Mouse (Mus musculus) intestine, embryonic 16.5 days (tissue): ENCODE data around the gene Slc44a3. TPM values are rescaled to one million over a fixed set of nuclear protein-coding genes. Genes with fewer than 3 reads are reported as not detected.

ENCODE experiments used
- ATAC-seq: fragments of 200-750 bp; cut with Nextera tagmentation; 2 replicates; pipeline ENCODE4 v1.8.0; 2017; ENCODE audit warnings: moderate TSS enrichment, moderate library complexity
- H3K27ac ChIP-seq: fragments of 300-500 bp; sonication (generic); 2 replicates; pipeline ENCODE4 v1.5.1; 2014; ENCODE audit warnings: mild to moderate bottlenecking, low read length
- H3K27me3 ChIP-seq: fragments of 300-500 bp; sonication (generic); replicated peaks from 2 replicates; pipeline ENCODE4 v1.6.1; 2014; ENCODE audit warnings: low read length, control low read depth, mixed read lengths; ENCODE audit not compliant: control insufficient read depth, insufficient read depth
- H3K36me3 ChIP-seq: fragments of 300-500 bp; sonication (generic); 2 replicates; pipeline ENCODE4 v1.6.1; 2014; ENCODE audit warnings: low read length, control low read depth; ENCODE audit not compliant: control insufficient read depth, insufficient read depth
- H3K4me1 ChIP-seq: fragments of 300-500 bp; sonication (generic); 2 replicates; pipeline ENCODE4 v1.6.1; 2014; ENCODE audit warnings: low read length, control low read depth, mixed read lengths; ENCODE audit not compliant: control insufficient read depth, insufficient read depth
- H3K4me2 ChIP-seq: fragments of 300-500 bp; sonication (generic); 2 replicates; pipeline ENCODE4 v1.6.1; 2014; ENCODE audit warnings: low read depth, low read length, control low read depth
- H3K4me3 ChIP-seq: fragments of 300-500 bp; sonication (generic); 2 replicates; pipeline ENCODE4 v1.5.1; 2014; ENCODE audit warnings: mild to moderate bottlenecking, low read length
- H3K9ac ChIP-seq: fragments of 300-500 bp; sonication (generic); 2 replicates; pipeline ENCODE4 v1.6.1; 2014; ENCODE audit warnings: low read depth, low read length
- H3K9me3 ChIP-seq: fragments of 300-500 bp; sonication (generic); 2 replicates; pipeline ENCODE4 v1.6.1; 2016; ENCODE audit warnings: low read length, control low read depth; ENCODE audit not compliant: control insufficient read depth
- WGBS: fragments of 180-500 bp; shearing (Covaris S2); extraction: QIAGEN DNeasy Blood & Tissue Kit; methylation state at CpG from one replicate; pipeline ENCODE4 v1.1.7; 2014; 5-methylcytosine and 5-hydroxymethylcytosine counted together
- polyA plus RNA-seq: library from polyadenylated mRNA; unstranded; fragments of >200 nt; fragmentation: Nextera tagmentation; extraction: Ambion mirVana; gene quantifications from 2 replicates; pipeline ENCODE4 v1.2.1, GENCODE M21; 2015

The Slc44a3 gene
- polyA plus RNA-seq, 1 experiment from 2014 or later = 54.9 TPM

- H3K4me2 ChIP-seq = no peak overlapping the region
- H3K36me3 ChIP-seq = peaks cover 29% of the 10 kb centered on the region
- ATAC-seq = no peak
- no peak overlapping the region for H3K4me3 ChIP-seq
- no peaks in the 10 kb centered on the region for H3K27me3 ChIP-seq
- H3K9ac ChIP-seq = no peak overlapping the region
- no peaks in the 10 kb centered on the region for H3K9me3 ChIP-seq
- H3K4me1 ChIP-seq = no peaks in the 10 kb centered on the region
- WGBS = 61% methylated on average over 14 of the region's 14 CpGs
- H3K27ac ChIP-seq = no peak overlapping the region
Measured at GRCm38 (mm10) chr3:121458545-121459492, 73.4 kb downstream of the Slc44a3 start.

GRCm38 (mm10) chr3:121451404-121451803 lies 80.8 kb downstream of the Slc44a3 start:
- 70% methylated on average over 10 of the region's 10 CpGs for WGBS
- Histone ChIP-seq H3K4me2 (no peak overlapping the region), H3K9ac (no peak overlapping the region), H3K4me3 (no peak overlapping the region), H3K9me3 (no peaks in the 10 kb centered on the region), H3K4me1 (peaks cover 19% of the 10 kb centered on the region), H3K36me3 (peaks cover 18% of the 10 kb centered on the region), H3K27me3 (no peaks in the 10 kb centered on the region), H3K27ac (no peak overlapping the region)
- ATAC-seq = no peak

- Histone ChIP-seq H3K36me3 (peaks cover 8% of the 10 kb centered on the region; the same call in 1 of the 2 replicates), H3K9me3 (no peaks in the 10 kb centered on the region), H3K9ac (no peak overlapping the region), H3K4me2 (no peak overlapping the region), H3K27me3 (no peaks in the 10 kb centered on the region), H3K4me3 (no peak overlapping the region), H3K27ac (no peak overlapping the region), H3K4me1 (peaks cover 23% of the 10 kb centered on the region)
- WGBS = 56% methylated on average over 8 of the region's 8 CpGs
- peak; percentile 61; the same call in 1 of the 2 replicates for ATAC-seq
Measured at GRCm38 (mm10) chr3:121449527-121449926, 82.7 kb downstream of the Slc44a3 start.

- Histone ChIP-seq H3K27me3 (no peaks in the 10 kb centered on the region), H3K4me3 (no peak overlapping the region), H3K4me2 (0 out of 2 replicates have a peak overlapping the region, but pooled peaks have one; percentile 15), H3K9me3 (no peaks in the 10 kb centered on the region), H3K9ac (no peak overlapping the region), H3K4me1 (peaks cover 26% of the 10 kb centered on the region), H3K36me3 (peaks cover 8% of the 10 kb centered on the region; the same call in 1 of the 2 replicates), H3K27ac (peak overlapping the region; percentile 18; the same call in 1 of the 2 replicates)
- 73% methylated on average over 8 of the region's 8 CpGs for WGBS
- ATAC-seq = no peak
Measured at GRCm38 (mm10) chr3:121448606-121449005, 83.6 kb downstream of the Slc44a3 start.

- H3K4me1 ChIP-seq = peaks cover 26% of the 10 kb centered on the region
- peak overlapping the region; percentile 18; the same call in 1 of the 2 replicates for H3K27ac ChIP-seq
- H3K36me3 ChIP-seq = peaks cover 8% of the 10 kb centered on the region; the same call in 1 of the 2 replicates
- no peak overlapping the region for H3K9ac ChIP-seq
- ATAC-seq = peak; percentile 54
- H3K4me3 ChIP-seq = peak overlapping the region; percentile 23
- no peaks in the 10 kb centered on the region for H3K9me3 ChIP-seq
- peak overlapping the region; percentile 15; the same call in 1 of the 2 replicates for H3K4me2 ChIP-seq
- 45% methylated on average over 11 of the region's 11 CpGs for WGBS
- H3K27me3 ChIP-seq = no peaks in the 10 kb centered on the region
Measured at GRCm38 (mm10) chr3:121448029-121448468, 84.2 kb downstream of the Slc44a3 start.

GRCm38 (mm10) chr3:121446454-121446853 lies 85.8 kb downstream of the Slc44a3 start:
- H3K36me3 ChIP-seq = peaks cover 10% of the 10 kb centered on the region
- WGBS = 59% methylated on average over 8 of the region's 8 CpGs
- ATAC-seq = no peak
- H3K27me3 ChIP-seq = no peaks in the 10 kb centered on the region
- no peak overlapping the region for H3K9ac ChIP-seq
- no peak overlapping the region for H3K4me3 ChIP-seq
- H3K4me1 ChIP-seq = peaks cover 26% of the 10 kb centered on the region
- H3K4me2 ChIP-seq = no peak overlapping the region
- H3K9me3 ChIP-seq = no peaks in the 10 kb centered on the region
- H3K27ac ChIP-seq = no peak overlapping the region

- Histone ChIP-seq H3K9me3 (no peaks in the 10 kb centered on the region), H3K36me3 (peaks cover 3% of the 10 kb centered on the region; the same call in 1 of the 2 replicates), H3K4me3 (no peak overlapping the region), H3K27me3 (no peaks in the 10 kb centered on the region), H3K4me2 (no peak overlapping the region), H3K9ac (no peak overlapping the region), H3K4me1 (peaks cover 29% of the 10 kb centered on the region), H3K27ac (no peak overlapping the region)
- no peak for ATAC-seq
- 88% methylated on average over 6 of the region's 6 CpGs for WGBS
Measured at GRCm38 (mm10) chr3:121444414-121444813, 87.8 kb downstream of the Slc44a3 start.

- Histone ChIP-seq H3K4me3 (no peak overlapping the region), H3K9ac (no peak overlapping the region), H3K27ac (no peak overlapping the region), H3K9me3 (no peaks in the 10 kb centered on the region), H3K27me3 (no peaks in the 10 kb centered on the region), H3K4me2 (no peak overlapping the region), H3K4me1 (peaks cover 26% of the 10 kb centered on the region), H3K36me3 (peaks cover 3% of the 10 kb centered on the region; the same call in 1 of the 2 replicates)
- WGBS = 73% methylated on average over 4 of the region's 4 CpGs
- ATAC-seq = no peak
Measured at GRCm38 (mm10) chr3:121443861-121444271, 88.3 kb downstream of the Slc44a3 start.

GRCm38 (mm10) chr3:121442288-121442687 lies 89.9 kb downstream of the Slc44a3 start:
- WGBS = 89% methylated on average over 5 of the region's 5 CpGs
- Histone ChIP-seq H3K36me3 (peaks cover 3% of the 10 kb centered on the region; the same call in 1 of the 2 replicates), H3K27ac (no peak overlapping the region), H3K4me3 (no peak overlapping the region), H3K27me3 (no peaks in the 10 kb centered on the region), H3K4me1 (peaks cover 23% of the 10 kb centered on the region), H3K9me3 (no peaks in the 10 kb centered on the region), H3K9ac (no peak overlapping the region), H3K4me2 (no peak overlapping the region)
- ATAC-seq = no peak
